Mouse (Mus musculus) Patski (cell line): ENCODE data around the gene 2210011C24Rik. TPM values are rescaled to one million over a fixed set of nuclear protein-coding genes. Genes with fewer than 3 reads are reported as not detected.
"Not testable (repeated sequence)": the region's sequence is repeated elsewhere in the genome, so short reads cannot be mapped to it uniquely, and the experiment has no call there.

Experiments
- ATAC-seq: fragments of 100-300 bp; one replicate; pipeline ENCODE4 v1.8.0; 2021
- CTCF ChIA-PET: fragments of 350-600 bp; sonication (Branson Sonifier 250); formaldehyde crosslinking; loops from one replicate; lab custom pipeline; 2022; ENCODE audit warnings: inconsistent platforms; lab: Charles Lee
- POLR2A ChIA-PET: fragments of 350-600 bp; sonication (Branson Sonifier 250); formaldehyde crosslinking; loops from one replicate; lab custom pipeline; 2022; ENCODE audit warnings: antibody characterized with exemption, inconsistent platforms; lab: Charles Lee
- DNase-seq: peaks from one replicate; pipeline ENCODE4 v3.0.0-alpha.2; 2011; ENCODE audit warnings: low read depth, low spot score
- H3K27me3 ChIP-seq: fragments of 371-371 bp; one replicate; pipeline ENCODE4 v1.5.1; 2021
- CTCF ChIP-seq: fragments of 100-300 bp; IDR thresholded peaks from one replicate; pipeline ENCODE4 v1.5.1; 2021
- in situ Hi-C: fragments of 300-500 bp; cut with MboI; formaldehyde crosslinking; loops from 3 replicates; pipeline ENCODE4 v1.11.1; 2018; ENCODE audit warnings: low pct_unique_long_range_greater_than_20kb, mixed read lengths
- polyA plus RNA-seq: library from polyadenylated mRNA; unstranded; gene quantifications from one replicate; pipeline ENCODE4 v1.2.3, GENCODE M21; 2021

2210011C24Rik gene
- polyA plus RNA-seq, 1 experiment from 2014 or later, result 4.9 TPM

DNA sequence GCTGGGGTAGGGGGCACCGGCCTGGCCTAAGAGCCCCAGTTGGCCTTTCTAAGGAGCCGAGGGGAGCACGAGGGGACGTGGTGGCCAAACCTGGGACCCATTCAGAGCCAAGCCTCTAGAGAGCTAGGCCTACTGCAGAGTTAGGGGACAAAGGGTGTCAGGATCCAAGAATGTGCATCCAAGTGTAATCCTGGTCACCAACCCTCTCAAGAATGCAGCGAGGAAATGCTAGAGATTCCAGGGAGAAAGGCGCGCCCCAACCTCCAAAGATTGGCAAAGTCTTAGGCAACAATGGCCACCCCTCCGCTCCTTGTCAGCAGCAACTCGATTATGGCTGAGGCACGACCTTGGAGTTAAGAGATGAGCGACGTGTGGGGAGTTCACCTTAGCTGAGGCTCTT lies 9.6 kb upstream of the 2210011C24Rik start:
- peak; percentile 69 for ATAC-seq
- H3K27me3 ChIP-seq, result no peaks in the 10 kb centered on the region
- DNase-seq, result no peak
- TF ChIP-seq CTCF, result no peak
- in situ Hi-C loops, result loop anchor here (25.0 kb wide), 1 partner anchor 641 kb away; the partner anchor contains the start of gene Ier2
- CTCF ChIA-PET, result no interaction called here
- POLR2A ChIA-PET, result interaction anchor here (1.2 to 1.6 kb wide), 2 partner anchors 10 to 17 kb away, joined by 3 to 8 read pairs; partner anchors contain the start of gene 2210011C24Rik

DNA sequence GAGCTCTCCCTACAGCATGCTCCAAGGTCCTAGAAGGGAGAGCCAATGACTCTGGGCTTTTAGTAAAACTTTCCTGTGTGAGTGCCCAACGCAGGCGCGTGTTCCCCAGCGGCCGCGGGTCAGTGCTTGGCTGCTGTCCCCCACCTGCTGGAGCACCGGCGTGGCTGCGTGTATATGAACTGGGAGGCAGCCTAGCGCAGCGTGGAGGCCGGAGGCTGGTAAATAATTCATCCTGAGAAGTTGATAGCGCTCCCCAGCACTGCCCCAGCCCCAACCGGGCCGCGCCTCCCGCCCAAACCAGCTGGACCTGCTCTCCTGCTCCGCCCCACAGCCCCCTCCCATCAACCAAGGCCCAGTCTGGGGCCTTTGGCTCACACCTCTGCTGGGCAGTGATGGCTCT lies 9.1 kb upstream of the 2210011C24Rik start, which contains the start of gene Palm3:
Palm3 (plus strand) TSS at position 376 of the 400 bp plus-strand sequence.
- CTCF ChIA-PET, result interaction anchor here (0.7 kb wide), 1 partner anchor 11 kb away, joined by 3 read pairs; no protein-coding TSS in a partner anchor
- ATAC-seq (peak; percentile 68), DNase-seq (no peak)
- in situ Hi-C loops, result loop anchor here (25.0 kb wide), 1 partner anchor 641 kb away; the partner anchor contains the start of gene Ier2
- POLR2A ChIA-PET, result interaction anchor here (1.2 to 1.6 kb wide), 2 partner anchors 10 to 17 kb away, joined by 3 to 8 read pairs; partner anchors contain the start of gene 2210011C24Rik
- H3K27me3 ChIP-seq, result no peaks in the 10 kb centered on the region
- no peak for TF ChIP-seq CTCF

DNA sequence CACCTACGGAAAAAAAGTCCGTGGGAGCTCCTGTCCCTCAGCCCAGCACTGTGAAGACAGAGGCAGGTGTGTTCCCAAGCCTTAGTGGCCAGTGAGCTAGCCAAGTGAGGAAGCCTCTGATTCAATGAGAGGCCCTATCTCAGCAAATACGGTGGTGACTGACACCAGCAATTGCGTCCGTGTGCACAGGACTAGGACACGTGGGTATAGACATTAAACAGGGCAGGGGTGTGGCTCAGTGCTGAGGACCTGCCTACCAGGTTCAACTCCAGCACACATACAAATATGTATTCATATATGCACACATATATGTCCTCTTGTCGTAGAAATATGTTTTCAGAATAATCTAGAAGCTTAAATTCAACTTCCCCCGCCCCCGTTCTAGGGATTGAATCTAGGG lies 7.8 kb upstream of the 2210011C24Rik start:
- POLR2A ChIA-PET, result interaction anchor here (0.7 kb wide), 1 partner anchor 203 kb away, joined by 4 read pairs; no protein-coding TSS in a partner anchor
- TF ChIP-seq CTCF, result no peak
- in situ Hi-C loops, result loop anchor here (25.0 kb wide), 1 partner anchor 643 kb away; the partner anchor contains the start of gene Ier2
- no peaks in the 10 kb centered on the region for H3K27me3 ChIP-seq
- DNase-seq, result no peak
- ATAC-seq, result no peak
- CTCF ChIA-PET, result interaction anchor here (1.1 kb wide), 1 partner anchor 9 kb away, joined by 4 read pairs; no protein-coding TSS in a partner anchor

DNA sequence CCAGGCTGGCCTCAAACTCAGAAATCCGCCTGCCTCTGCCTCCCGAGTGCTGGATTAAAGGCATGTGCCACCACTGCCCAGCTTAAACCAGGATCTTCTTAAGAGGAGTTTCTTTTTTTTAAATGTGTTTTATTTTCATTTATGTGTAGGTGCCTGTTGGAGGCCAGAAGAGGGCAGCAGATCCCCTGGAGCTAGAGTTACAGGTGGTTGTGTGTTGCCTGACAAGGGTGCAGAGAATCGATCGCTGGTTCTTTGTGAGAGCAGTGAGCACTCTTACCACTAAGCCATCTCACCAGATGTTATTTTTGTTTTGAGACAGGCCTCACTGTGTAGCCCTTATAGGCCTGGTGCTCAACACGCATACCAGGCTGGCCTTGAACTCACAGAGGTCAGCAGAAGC lies 3.9 kb upstream of the 2210011C24Rik start:
- in situ Hi-C loops, result loop anchor here (25.0 kb wide), 1 partner anchor 646 kb away; the partner anchor contains the start of gene Ier2
- POLR2A ChIA-PET, result no interaction called here
- no peak for ATAC-seq

DNA sequence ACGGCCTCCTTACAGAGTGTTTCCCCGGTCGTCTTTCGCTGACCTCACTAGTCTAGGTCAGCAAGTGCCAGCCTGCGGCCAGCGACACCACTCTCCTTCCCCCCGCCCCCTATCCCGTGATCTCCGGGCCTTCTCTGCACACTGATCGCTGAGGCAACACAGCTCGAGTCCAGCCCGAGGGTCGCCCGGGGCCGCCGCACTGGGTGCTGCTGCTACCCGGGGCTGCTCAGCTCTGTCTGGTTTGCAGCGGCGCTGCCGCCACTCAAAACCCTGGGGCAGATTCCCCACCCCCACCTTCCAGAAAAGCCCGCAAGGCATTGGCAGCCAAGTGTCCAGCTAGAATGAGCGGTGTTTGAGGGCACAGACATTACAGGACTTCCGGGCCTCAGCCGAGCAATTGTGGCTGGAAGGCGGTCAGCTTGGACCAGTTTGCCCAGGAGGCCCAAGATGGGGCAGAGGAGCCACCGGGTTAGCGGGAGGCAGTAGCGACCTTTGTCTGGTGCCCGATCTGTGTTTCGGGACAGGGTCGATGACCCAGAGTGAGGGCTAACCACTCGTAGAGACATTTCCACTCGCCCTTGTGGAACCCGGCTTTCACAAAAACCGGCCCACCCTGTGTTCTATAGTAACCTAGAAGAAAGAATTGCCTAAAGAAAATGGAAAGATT lies 661 bp upstream of the 2210011C24Rik start:
- POLR2A ChIA-PET, result interaction anchor here (0.6 to 2.8 kb wide), 2 partner anchors 9 to 151 kb away, joined by 3 to 8 read pairs; partner anchors contain the start of gene Palm3
- DNase-seq (no peak), ATAC-seq (no peak)
- H3K27me3 ChIP-seq, result no peaks in the 10 kb centered on the region
- CTCF ChIA-PET, result no interaction called here
- in situ Hi-C loops, result loop anchor here (5.0 to 25.0 kb wide), 2 partner anchors 50 to 650 kb away; partner anchors contain the start of gene Ier2
- TF ChIP-seq CTCF, result no peak

More for the DNA sequence above, 3.9 kb upstream of the 2210011C24Rik start:
- TF ChIP-seq CTCF, result no peak
- DNase-seq, result no peak
- CTCF ChIA-PET, result no interaction called here
- no peaks in the 10 kb centered on the region for H3K27me3 ChIP-seq

DNA sequence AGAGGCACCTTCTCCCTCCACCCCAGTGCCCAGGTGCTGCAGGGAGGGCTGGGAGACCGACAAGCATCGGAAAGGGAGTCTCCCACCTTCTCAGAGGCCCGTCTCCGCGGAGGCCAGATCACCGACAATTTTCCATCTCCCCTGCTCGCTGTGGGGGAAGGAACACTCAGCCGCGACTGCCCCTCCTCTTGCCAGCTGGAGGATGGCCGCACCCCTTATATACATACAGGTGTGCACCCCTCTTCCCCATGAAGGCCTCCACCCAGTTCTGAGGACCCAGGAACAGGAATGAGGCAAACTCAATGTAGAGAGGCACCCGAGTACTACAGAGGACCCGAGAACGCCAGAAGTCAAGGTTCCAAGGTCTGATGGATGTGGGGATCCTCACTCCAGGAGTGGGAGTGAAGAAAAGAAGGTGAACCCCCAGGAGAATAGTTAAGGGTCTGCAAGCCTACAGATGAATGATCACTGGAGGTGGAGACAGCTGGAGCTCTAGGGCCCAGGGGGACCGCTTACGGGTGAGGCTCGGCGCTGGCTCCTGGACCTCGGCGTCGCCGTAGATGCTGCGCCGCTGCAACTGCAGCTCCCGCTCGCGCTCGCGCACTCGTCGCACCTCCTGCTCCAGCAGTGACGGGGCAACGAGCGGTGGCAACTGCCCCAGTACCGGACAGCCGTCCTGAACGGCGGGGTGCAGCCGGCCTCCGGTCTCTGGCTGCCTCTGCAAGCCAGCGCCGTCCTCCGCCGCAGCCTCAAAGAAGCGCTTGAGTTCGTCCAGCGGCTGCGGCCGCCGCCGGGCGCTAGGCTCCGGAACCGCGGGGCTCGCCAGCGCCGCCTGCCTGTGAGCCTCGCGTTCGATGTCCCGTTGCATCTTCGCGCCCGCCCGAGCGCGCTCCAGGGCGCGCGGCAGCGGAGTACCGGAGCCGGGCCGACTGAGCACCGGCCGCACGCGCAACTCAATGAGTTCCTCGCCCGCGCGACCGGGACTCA lies 1.1 kb downstream of the 2210011C24Rik start:
- DNase-seq (no peak), ATAC-seq (peak; percentile 66)
- CTCF ChIA-PET, result interaction anchor here (1.0 to 2.1 kb wide), 11 partner anchors 9 to 196 kb away, joined by 3 to 6 read pairs (median 4); no protein-coding TSS in a partner anchor
- H3K27me3 ChIP-seq, result no peaks in the 10 kb centered on the region
- in situ Hi-C loops, result loop anchor here (5.0 to 25.0 kb wide), 2 partner anchors 51 to 651 kb away; partner anchors contain the start of gene Ier2
- POLR2A ChIA-PET, result interaction anchor here (1.3 to 2.8 kb wide), 2 partner anchors 11 to 17 kb away, joined by 3 to 8 read pairs; partner anchors contain the start of gene Palm3
- no peak for TF ChIP-seq CTCF

DNA sequence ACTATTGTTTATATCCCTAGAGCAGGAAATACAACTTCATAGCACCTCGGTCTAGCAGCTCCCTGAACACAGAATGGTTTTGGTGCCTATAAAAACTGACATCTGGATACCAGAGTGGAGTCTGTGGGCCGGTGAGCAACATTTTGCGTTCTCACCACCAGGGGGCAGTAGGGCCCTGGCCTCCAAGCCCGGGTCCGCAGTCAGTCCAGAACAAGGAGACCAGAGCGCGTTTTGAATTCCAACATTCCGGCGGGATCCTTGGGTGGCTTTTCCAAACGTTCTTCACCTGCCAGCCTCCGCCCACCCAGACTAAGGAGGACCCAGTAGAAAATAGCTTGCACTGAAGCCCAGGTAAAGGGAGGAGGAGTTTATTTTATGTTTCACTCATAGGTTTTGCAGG lies 2.1 kb downstream of the 2210011C24Rik start:
- peak; percentile 38 for ATAC-seq
- in situ Hi-C loops, result loop anchor here (5.0 to 25.0 kb wide), 3 partner anchors 52 to 652 kb away; partner anchors contain the start of gene Ier2
- POLR2A ChIA-PET, result interaction anchor here (0.5 to 2.8 kb wide), 2 partner anchors 12 to 167 kb away, joined by 6 to 8 read pairs; partner anchors contain the start of gene Palm3

DNA sequence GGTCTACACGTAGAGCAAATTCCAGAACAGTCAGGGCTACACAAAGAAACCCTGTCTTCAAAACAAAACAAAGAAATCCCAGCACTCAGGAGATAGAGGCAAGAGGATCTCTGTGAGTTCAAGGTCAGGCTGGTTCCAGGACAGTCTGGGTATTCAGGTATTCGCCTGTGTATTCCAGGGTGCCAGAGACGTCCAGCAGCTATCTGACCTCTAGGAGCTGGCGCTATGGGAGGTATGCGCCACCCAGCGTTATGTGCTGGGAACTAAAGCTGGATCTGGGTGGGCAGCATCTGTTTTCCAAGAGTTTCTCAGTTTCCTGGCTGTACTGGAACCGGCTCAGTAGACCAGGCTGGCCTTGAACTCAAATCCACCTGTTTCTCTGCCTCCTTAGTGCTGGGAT lies 3.6 kb downstream of the 2210011C24Rik start:
- no peak for TF ChIP-seq CTCF
- ChIA-PET CTCF (interaction anchor here (0.7 to 2.1 kb wide), 4 partner anchors 9 to 29 kb away, joined by 3 to 6 read pairs (median 3); no protein-coding TSS in a partner anchor), POLR2A (interaction anchor here (0.5 to 0.7 kb wide), 2 partner anchors 15 to 22 kb away, joined by 3 read pairs; no protein-coding TSS in a partner anchor)
- ATAC-seq (no peak), DNase-seq (no peak)
- no peaks in the 10 kb centered on the region for H3K27me3 ChIP-seq
- in situ Hi-C loops, result loop anchor here (10.0 to 25.0 kb wide), 2 partner anchors 166 to 654 kb away; partner anchors contain the start of gene Ier2

More for the DNA sequence above, 2.1 kb downstream of the 2210011C24Rik start:
- no peaks in the 10 kb centered on the region for H3K27me3 ChIP-seq
- CTCF ChIA-PET, result interaction anchor here (1.0 to 2.1 kb wide), 11 partner anchors 10 to 197 kb away, joined by 3 to 6 read pairs (median 4); no protein-coding TSS in a partner anchor
- no peak for DNase-seq
- TF ChIP-seq CTCF, result no peak

DNA sequence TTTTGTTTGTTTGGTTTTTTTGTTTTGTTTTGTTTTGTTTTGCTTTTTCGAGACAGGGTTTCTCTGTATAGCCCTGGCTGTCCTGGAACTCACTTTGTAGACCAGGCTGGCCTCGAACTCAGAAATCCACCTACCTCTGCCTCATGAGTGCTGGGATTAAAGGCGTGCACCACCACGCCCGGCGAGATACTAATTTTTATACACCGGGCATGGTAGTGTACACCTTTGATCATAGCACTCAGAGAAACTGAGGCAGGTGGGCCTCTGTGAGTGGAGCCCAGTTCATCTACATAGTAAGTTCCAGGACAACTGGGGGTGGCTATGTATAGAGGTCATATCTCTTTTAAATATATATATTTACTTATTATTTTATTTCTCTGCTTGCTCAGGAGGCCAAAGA lies 6.5 kb downstream of the 2210011C24Rik start:
- POLR2A ChIA-PET, result interaction anchor here (0.7 kb wide), 1 partner anchor 120 kb away, joined by 3 read pairs; the partner anchor contains the start of gene Podnl1
- in situ Hi-C loops, result loop anchor here (10.0 to 25.0 kb wide), 2 partner anchors 169 to 657 kb away; partner anchors contain the start of gene Ier2
- ATAC-seq, H3K27me3 ChIP-seq, DNase-seq, CTCF ChIA-PET: not testable (repeated sequence)
